Mouse (Mus musculus) brain, embryonic 14.5 days (tissue): ENCODE data around the gene 1110008P14Rik. TPM values are rescaled to one million over a fixed set of nuclear protein-coding genes. Genes with fewer than 3 reads are reported as not detected.
A peak's percentile ranks its signal among the peaks of the same experiment; 100 is the strongest.

Experiments
- DNase-seq: peaks from one replicate; pipeline ENCODE4 v3.0.0-alpha.2; 2011; ENCODE audit warnings: low read depth
- CTCF ChIP-seq: fragments of 200-500 bp; IDR thresholded peaks from 2 replicates; pipeline ENCODE4 v1.5.1; 2012; ENCODE audit warnings: inconsistent platforms, mild to moderate bottlenecking, moderate library complexity, borderline replicate concordance; ENCODE audit not compliant: insufficient read depth, insufficient read length; ENCODE audit errors: extremely low read depth
- POLR2A ChIP-seq: fragments of 200-500 bp; IDR thresholded peaks from 2 replicates; pipeline ENCODE4 v1.6.1; 2012; ENCODE audit warnings: mild to moderate bottlenecking, inconsistent platforms, borderline replicate concordance; ENCODE audit not compliant: poor library complexity, insufficient read depth, insufficient read length, severe bottlenecking; ENCODE audit errors: extremely low read depth
- polyA plus RNA-seq: library from polyadenylated mRNA; depleted of rRNA; stranded (reverse); fragments of >200 nt; gene quantifications from 2 replicates; pipeline ENCODE4 v1.2.3, GENCODE M21; 2012; rRNA removed

The 1110008P14Rik gene
- polyA plus RNA-seq, result 101 and 114 TPM in 2 replicates

DNA sequence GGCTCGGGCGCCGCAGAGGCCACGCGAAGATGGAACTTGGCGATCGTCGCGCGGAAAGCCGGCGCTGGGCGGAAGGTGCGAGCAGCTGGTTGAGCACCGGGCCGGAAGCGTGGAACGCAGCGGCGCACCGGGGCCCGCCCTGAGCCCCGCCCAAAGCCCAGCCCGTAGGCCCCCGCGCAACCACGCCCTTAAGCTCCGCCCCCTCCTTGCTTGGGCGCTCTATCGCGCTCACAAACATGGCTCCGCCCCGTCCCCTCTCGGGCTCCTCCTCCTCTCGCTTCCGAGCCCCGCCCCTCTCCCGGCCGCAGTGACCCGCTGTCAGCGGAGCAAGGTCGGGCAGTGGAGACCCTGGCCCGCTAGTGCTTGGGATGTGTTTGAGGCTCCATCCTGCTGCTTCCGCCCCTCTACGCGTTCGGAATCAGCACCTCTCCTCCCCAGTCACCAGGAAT is at the start of gene 1110008P14Rik:
TSS of gene 1110008P14Rik (minus strand) at position 164 of the 449 bp plus-strand sequence.
- TF ChIP-seq CTCF (no peak), POLR2A (no peak)
- peak; percentile 94 for DNase-seq

DNA sequence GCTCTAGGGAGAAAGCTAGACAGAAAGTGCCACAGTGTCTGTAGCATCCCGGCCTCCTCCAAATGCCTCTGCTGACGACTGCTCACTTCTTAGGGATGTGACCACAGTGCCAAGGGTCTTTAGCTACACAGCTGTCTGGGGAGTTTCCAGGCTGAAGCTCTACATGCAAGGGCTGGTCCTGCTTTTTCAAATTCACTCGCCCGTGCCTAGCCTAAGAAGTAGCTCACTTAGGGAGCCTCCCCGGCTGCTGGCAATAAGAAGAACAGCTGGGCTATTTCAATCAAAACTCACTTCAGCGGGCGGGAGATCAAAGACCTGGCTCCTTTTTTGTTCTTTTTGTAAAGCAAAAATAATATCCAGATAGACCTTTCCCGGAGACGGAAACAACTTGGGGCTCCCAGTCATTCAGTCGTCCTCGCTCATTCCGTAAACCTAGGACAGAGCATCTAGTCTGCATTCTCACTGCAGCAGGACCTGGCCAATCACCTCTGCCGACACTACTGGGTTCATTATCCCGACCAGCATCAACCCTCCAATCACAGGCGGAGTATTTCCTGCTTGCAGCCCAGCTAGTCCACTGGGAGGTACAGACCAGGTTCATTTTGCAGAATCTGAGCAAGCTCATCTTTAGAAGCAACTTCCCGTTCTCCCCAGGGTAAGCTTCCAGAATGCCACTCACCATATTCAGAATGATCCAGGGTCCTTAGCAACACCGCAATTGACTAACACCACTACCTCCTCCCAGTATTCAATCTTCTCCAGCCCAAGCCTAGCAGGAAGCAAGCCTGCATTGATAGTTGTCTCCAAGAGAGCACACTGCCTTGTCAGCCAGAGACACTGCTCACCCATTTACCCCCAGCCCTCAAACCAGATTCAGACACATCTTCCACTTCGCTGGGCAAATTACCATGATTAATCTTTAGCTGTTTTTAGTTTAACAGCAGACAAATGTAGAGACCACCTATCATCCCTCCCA is 49.3 kb upstream of the 1110008P14Rik start:
- TF ChIP-seq CTCF (no peak), POLR2A (peak; percentile 12; the same call in 1 of the 2 replicates)
- peak; percentile 98 for DNase-seq

DNA sequence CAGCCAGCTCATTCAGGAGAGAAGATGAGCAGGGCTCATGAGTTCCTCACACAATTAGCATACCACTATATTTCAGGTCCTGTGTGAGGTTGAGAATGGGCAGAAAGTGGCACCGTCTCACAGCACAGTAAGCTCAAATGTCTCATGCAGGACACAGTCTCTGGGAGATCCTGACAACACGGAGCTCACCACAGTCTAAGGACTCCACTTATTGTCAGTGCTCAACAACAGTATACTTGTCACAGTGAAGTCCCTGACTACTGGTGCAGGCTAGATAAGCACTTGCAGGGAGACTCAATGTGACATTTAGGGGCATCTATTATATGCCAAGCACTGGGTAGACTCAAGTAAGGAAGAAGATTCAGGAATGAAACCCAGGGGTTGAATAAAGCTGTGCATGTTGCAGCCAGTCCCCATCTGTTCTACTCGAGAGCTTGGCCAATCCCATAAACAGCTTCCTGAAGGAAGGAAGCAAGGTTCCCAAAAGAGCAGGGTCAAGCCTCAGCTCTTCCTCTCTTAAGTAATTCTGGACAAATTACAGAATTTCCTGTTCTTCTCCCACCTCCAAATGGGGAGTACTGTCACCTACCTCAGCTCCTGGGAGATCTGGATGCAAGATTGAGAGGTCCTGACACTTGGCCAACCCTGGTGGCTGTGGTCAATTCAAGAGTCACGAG is 47.6 kb upstream of the 1110008P14Rik start:
- TF ChIP-seq CTCF, result no peak
- TF ChIP-seq POLR2A, result no peak
- no peak for DNase-seq

DNA sequence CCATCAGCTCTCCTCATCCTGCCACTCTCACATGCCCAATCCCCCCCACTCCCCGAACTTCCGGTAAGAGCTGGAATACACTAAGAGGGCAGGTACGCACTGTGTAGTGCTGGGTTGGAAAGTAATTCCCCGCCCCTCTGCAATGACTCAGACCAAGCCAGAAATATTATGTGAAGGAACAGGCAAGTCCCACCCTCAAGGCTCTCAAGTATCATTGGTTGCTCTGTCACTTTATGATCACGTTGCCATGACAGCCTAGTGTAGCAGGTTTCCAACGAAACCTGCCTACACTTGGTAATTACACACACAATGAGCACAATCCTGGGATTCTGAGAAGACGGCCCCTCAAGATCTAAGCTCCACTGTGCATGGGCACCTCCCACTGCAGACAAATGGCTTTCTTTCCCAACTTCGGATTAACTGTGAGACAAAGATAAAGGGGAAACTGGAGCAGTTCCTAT is 46.6 kb upstream of the 1110008P14Rik start:
- no peak for TF ChIP-seq CTCF

DNA sequence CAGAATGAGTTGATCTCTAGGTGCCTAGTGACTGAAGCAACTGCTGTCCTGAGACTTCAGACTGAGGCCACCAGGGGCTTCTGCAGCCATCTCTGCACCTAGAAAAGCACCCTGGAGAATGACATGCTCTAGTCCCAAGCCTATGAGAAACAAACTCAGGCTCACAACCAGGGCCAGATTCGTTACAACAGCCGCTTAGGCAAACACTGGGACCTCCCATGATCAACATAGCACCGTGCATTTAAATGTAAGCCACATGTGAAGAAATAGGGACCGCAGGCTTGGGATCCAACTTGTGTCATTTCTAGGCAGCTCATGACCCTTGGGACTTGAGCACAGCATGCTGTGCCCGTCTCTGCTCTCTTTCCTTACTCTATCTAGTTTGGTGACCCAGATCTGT is 46.0 kb upstream of the 1110008P14Rik start:
- no peak for DNase-seq
- TF ChIP-seq CTCF (no peak), POLR2A (no peak)

More for the DNA sequence above, 46.6 kb upstream of the 1110008P14Rik start:
- peak; percentile 92 for DNase-seq

DNA sequence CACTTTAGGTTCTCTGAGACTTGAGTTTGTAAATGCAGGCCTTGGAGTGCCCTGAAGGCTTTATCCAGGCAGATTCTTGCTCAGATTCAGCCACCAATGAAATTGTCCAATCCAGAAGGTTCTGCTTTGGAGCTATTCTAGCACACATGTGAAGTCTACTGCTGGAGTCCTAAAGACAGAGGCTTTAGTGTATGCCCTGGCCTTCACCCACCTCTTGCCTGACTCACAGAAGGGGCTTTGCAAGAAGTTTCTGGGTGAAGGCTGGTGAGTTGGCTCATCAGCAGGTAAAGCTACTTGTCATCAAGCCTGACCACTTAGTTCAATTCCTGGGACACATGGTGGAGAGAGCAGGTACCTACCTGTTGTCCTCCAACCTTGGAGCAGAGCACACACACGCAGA is 44.4 kb upstream of the 1110008P14Rik start:
- DNase-seq, result no peak

DNA sequence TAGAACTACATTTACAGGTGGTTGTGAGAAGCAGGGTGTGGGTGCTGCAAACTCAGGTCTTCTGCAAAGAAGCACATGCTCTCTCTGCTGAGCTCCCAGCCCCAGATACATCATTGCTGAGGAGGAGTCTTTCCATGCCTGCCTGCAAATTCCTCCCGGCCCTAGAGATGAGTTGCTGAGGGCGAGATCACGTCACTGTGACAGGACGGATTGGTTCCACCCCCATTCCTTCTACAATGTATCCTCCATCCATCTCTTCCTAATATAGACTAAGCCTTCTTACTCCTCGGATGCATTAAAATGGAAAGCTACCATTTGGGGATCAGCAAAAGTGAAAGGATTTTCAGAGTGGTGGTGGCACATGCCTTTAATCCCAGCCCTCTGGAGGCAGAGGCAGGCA is 43.8 kb upstream of the 1110008P14Rik start:
- DNase-seq, result no peak
- TF ChIP-seq CTCF, result no peak
- no peak for TF ChIP-seq POLR2A

More for the DNA sequence above, 44.4 kb upstream of the 1110008P14Rik start:
- TF ChIP-seq POLR2A, result no peak
- no peak for TF ChIP-seq CTCF

DNA sequence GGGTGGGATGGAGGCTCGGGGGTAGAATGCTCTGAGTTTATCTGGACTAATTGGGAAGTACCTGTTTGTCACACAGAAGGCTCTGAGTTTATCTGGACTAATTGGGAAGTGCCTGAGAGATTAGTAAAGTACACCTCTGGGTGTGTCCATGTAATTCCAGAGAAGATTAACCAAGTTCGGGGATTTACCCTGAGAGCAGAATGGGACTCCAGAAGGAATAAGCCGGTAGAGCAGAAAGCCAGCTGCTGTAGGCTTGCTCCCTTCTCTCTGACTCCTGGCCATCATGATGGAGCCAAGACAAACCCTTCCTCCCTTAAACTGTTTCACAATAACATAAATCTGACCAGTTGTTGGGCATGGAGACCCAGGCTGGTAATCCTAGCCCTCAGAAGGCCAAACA is 43.1 kb upstream of the 1110008P14Rik start:
- DNase-seq, result no peak
- no peak for TF ChIP-seq CTCF

DNA sequence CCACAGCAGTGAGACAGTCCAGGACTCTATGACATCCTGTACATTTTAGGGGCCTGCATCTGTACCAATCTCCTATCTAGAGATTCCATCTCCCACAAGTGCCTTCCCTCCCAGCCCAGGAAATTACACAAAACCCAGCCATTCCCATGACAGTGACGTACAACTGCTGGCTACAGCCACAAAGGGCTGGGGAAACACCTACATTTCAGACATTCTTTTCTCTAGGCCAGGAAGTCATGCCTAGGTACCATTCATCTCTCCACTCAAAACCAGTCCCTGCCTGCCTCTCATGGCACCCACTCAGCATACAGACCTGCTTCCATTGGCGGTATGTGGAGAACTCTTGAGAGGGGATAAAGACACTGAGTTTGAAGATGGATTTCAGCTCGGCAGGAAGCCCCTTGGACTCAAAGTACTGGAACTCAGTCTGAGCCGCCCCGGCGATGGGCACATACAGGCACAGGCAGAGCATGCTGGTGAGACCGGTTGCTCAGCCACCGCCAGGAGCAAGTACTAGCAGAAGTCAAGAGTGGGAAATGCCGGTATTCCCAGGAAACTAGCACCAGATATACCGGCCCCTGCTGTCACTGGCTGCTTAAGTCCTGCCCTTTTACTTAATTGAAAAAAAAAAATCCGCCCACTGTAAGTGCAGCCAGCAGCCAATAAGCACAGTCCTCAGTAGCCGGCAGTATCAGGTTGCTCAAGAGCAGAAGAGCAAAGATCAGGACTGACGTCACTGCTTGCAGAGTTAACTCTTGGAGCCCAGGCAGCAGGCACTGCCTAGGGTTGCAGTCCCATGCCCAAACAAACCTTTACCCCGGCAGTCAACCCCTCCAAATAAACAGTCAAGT is 42.0 kb upstream of the 1110008P14Rik start:
- peak; percentile 95 for DNase-seq

DNA sequence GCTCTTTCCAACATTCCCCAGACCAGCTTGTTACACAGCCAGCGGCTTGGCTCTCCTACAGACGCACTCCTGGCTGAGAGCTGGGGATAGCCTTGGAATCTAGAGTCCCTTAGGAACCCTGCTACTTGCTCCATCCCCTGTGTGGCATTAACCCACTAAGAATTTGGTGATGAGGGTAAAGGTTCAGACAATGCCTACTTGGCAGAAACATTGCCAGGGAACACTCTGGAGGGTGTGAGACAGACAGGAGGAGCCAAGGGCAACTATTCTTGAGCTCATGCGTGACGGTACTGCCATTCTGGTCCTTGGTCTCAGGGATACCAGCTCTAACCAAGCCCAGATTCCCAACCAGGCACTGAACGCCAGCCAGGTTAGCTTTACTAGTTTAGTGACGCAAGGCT is 40.1 kb upstream of the 1110008P14Rik start:
- TF ChIP-seq CTCF, result no peak
- no peak for TF ChIP-seq POLR2A
- DNase-seq, result no peak

More for the DNA sequence above, 42.0 kb upstream of the 1110008P14Rik start:
- TF ChIP-seq POLR2A (no peak), CTCF (no peak)

DNA sequence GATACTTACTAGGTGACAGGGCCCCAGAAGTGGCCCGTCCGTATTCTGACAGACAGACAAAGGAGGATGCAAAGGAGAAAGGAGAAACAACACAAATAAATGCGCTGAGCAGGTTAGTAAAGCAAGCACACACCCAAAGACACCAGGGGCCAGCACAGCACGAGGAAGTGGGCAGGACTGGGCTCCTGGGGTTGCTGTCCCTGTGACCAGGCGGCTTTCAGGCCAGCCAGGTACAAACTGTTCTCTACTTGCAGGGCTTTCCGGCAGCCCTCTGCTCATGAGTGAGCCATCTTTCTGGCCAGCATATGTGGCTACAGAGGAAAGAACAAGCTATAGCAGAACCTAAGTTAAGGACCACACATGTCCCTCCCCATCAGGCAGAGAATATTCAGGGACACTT is 38.9 kb upstream of the 1110008P14Rik start:
- no peak for TF ChIP-seq POLR2A
- TF ChIP-seq CTCF, result no peak
- no peak for DNase-seq
